Comparison of ENCODE assay signal across 30 mouse cellular contexts in the genomic region with DNA sequence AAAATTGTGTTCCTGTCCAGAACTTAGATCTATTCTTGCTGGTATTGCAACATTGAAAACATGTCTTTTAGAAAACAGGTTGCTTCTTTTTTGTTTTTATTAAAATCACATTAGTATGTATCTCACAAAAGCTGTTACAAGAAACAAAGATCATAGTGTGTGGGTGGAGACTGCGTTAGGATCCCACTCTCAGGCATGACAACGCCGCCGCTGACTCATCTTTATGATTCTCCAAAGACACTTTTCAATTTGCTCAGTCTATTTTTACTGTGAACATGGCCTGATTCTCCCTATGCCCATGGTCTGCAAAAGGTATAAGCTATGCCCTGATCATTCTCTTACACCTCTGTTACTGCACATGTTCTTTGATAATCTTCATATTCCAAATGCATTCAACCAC. TPM values are rescaled to one million over a fixed set of nuclear protein-coding genes. Genes with fewer than 3 reads are reported as not detected.
DNase-seq lines count a peak whose midpoint lies in the region; ATAC-seq lines count a peak whose summit lies in the region.
"Had no signal": no experiment of that assay in that cellular context is flagged by ENCODE, and none has a peak within 500 bp of the region (broad histone marks: within the 10 kb centered on the region; RNA-seq: fewer than 3 reads in every experiment).

No protein-coding gene starts in this region.

- H3K4me1 ChIP-seq in intestine, embryonic 15.5 days (replicated peaks) = no peaks in the 10 kb centered on the region
- H3K4me1 ChIP-seq: embryonic facial prominence, embryonic 10.5 days; embryonic facial prominence, embryonic 13.5 days; hindbrain, embryonic 12.5 days had no signal

- H3K9ac ChIP-seq in intestine, embryonic 15.5 days = no peak overlapping the region
- H3K9ac ChIP-seq: embryonic facial prominence, embryonic 13.5 days; forebrain, embryonic 12.5 days; forebrain, embryonic 15.5 days; hindbrain, embryonic 12.5 days; hindbrain, embryonic 15.5 days had no signal

- no peak for ATAC-seq in intestine, embryonic 15.5 days
- ATAC-seq: forebrain, embryonic 15.5 days had no signal

- H3K27me3 ChIP-seq in intestine, embryonic 15.5 days (replicated peaks) = no peaks in the 10 kb centered on the region
- H3K27me3 ChIP-seq: CH12.LX; embryonic facial prominence, embryonic 13.5 days; forebrain, embryonic 12.5 days; forebrain, embryonic 15.5 days; hindbrain, embryonic 12.5 days; hindbrain, embryonic 15.5 days had no signal

- H3K27ac ChIP-seq in intestine, embryonic 15.5 days = no peak overlapping the region
- H3K27ac ChIP-seq: embryonic facial prominence, embryonic 10.5 days; embryonic facial prominence, embryonic 13.5 days; forebrain, embryonic 12.5 days; forebrain, embryonic 15.5 days; hindbrain, embryonic 12.5 days; hindbrain, embryonic 15.5 days had no signal

- no peaks in the 10 kb centered on the region for H3K9me3 ChIP-seq in intestine, embryonic 15.5 days
- H3K9me3 ChIP-seq: embryonic facial prominence, embryonic 10.5 days; embryonic facial prominence, embryonic 13.5 days; forebrain, embryonic 12.5 days; forebrain, embryonic 15.5 days; G1E; hindbrain, embryonic 12.5 days; hindbrain, embryonic 15.5 days had no signal

- no peak overlapping the region for H3K4me3 ChIP-seq in intestine, embryonic 15.5 days (replicated peaks)
- H3K4me3 ChIP-seq: embryonic facial prominence, embryonic 10.5 days; embryonic facial prominence, embryonic 13.5 days; erythroblast, embryonic 14.5 days; forebrain, embryonic 12.5 days; forebrain, embryonic 15.5 days; hindbrain, embryonic 12.5 days; hindbrain, embryonic 15.5 days had no signal

- no peak overlapping the region for H3K4me2 ChIP-seq in intestine, embryonic 15.5 days (replicated peaks)
- H3K4me2 ChIP-seq: embryonic facial prominence, embryonic 13.5 days; forebrain, embryonic 12.5 days; forebrain, embryonic 15.5 days; heart, embryonic 11.5 days; hindbrain, embryonic 12.5 days; hindbrain, embryonic 15.5 days had no signal

- peak; percentile 37 to 53 for DNase-seq in frontal cortex, postnatal 36 days (ENCODE audit: low spot score in 2 of 2)
- DNase-seq in frontal cortex, postnatal 25 days (ENCODE audit: low spot score in 2 of 2) = no peak
- DNase-seq in left cerebral cortex, adult 18-20 months (ENCODE audit: low spot score in 2 of 2) = peak; percentile 32 to 48
- no peak for DNase-seq in left cerebral cortex, adult 8-10 months (ENCODE audit: low spot score in 2 of 2)
- peak; percentile 72 for DNase-seq in right cerebral cortex, adult 18-20 months
- DNase-seq in right cerebral cortex, postnatal 10 days (ENCODE audit: low spot score in 2 of 2) = no peak
- peak; percentile 24 for DNase-seq in Muller cell, postnatal 12 days (ENCODE audit: inconsistent ontology term)
- DNase-seq: adrenal gland, adult 2 months; adrenal gland, postnatal 14 days; B cell, adult 2 months; cerebellum, adult 11-12 months; cerebellum, adult 8-10 months; cerebellum, postnatal 10 days; cerebellum, postnatal 36 days; embryo, embryonic 11 days; gastrocnemius, postnatal 10 days; gastrocnemius, postnatal 36 days; heart, adult 11 months had no signal

- H3K36me3 ChIP-seq in intestine, embryonic 15.5 days = no peaks in the 10 kb centered on the region
- H3K36me3 ChIP-seq: embryonic facial prominence, embryonic 10.5 days; embryonic facial prominence, embryonic 13.5 days; forebrain, embryonic 12.5 days; forebrain, embryonic 15.5 days; G1E; hindbrain, embryonic 12.5 days; hindbrain, embryonic 15.5 days had no signal

- WGBS in intestine, embryonic 15.5 days = 90% methylated on average over 4 of the region's 4 CpGs

RNA-seq across cellular contexts. Expression of a gene that starts 24.8 kb away (rescaled TPM):
- 10 to 100 TPM; 45.5 to 52.8 TPM for total RNA-seq in left cerebral cortex, adult 18-20 months (2021)
- total RNA-seq in left cerebral cortex, adult 8-10 months (2022) = 10 to 100 TPM; 51.7 to 62.4 (median 57.0) TPM
- 2.4 and 3.1 TPM in 2 replicates for polyA plus RNA-seq in intestine, embryonic 15.5 days (2015; fragmentation: Nextera tagmentation; extraction: Ambion mirVana)
- total RNA-seq: G1E; hematopoietic stem cell, adult 5-6 weeks had no signal
- polyA plus RNA-seq: erythroblast, embryonic 14.5 days; G1E had no signal

Comparison
In these comparisons a context has a peak if more than half of its experiments do, and no peak if none do; other contexts are left out.
1. DNase-seq: peak in frontal cortex, postnatal 36 days (2 of 2), left cerebral cortex, adult 18-20 months (2 of 2), right cerebral cortex, adult 18-20 months (single experiment) and Muller cell, postnatal 12 days (single experiment); none in frontal cortex, postnatal 25 days (0 of 2), left cerebral cortex, adult 8-10 months (0 of 2) and right cerebral cortex, postnatal 10 days (0 of 2).